Mouse (Mus musculus): ENCODE measurements at regions not wholly inside any gene's neighbourhood (a gene's known extent, or its start where the extent isn't known, plus 50 kb on each side); places are given as distances from the start of the nearest gene placed in this dataset.

GRCm38 (mm10) chr5:118815783-118816182 lies 255.3 kb downstream of the Med13l start:
- DNase-seq (ENCODE audit: low spot score in 2 of 2), result no peak

- no peak for DNase-seq (ENCODE audit: low spot score in 2 of 2)
These were observed 257.8 kb downstream of the Med13l start for GRCm38 (mm10) chr5:118818294-118818693.

- no peak for DNase-seq (ENCODE audit: low spot score in 2 of 2)
These were observed 264.3 kb downstream of the Med13l start for GRCm38 (mm10) chr5:118824791-118825190.

GRCm38 (mm10) chr5:118829031-118829698 lies 268.7 kb downstream of the Med13l start:
- DNase-seq (ENCODE audit: low spot score in 2 of 2), result no peak

- no peak for DNase-seq (ENCODE audit: low spot score in 2 of 2)
These were observed 272.2 kb downstream of the Med13l start for GRCm38 (mm10) chr5:118832701-118833100.

- DNase-seq (ENCODE audit: low spot score in 2 of 2), result no peak
These were observed 273.6 kb downstream of the Med13l start for GRCm38 (mm10) chr5:118834129-118834528.

- no peak for DNase-seq (ENCODE audit: low spot score in 2 of 2)
These were observed 276.5 kb downstream of the Med13l start for GRCm38 (mm10) chr5:118837001-118837400.

GRCm38 (mm10) chr5:118838421-118838820 lies 277.9 kb downstream of the Med13l start:
- no peak for DNase-seq (ENCODE audit: low spot score in 2 of 2)

GRCm38 (mm10) chr5:118839916-118840315 lies 279.4 kb downstream of the Med13l start:
- no peak for DNase-seq (ENCODE audit: low spot score in 2 of 2)

GRCm38 (mm10) chr5:118841210-118842016 lies 280.9 kb downstream of the Med13l start:
- no peak for DNase-seq (ENCODE audit: low spot score in 2 of 2)

- no peak for DNase-seq (ENCODE audit: low spot score in 2 of 2)
These were observed 281.5 kb downstream of the Med13l start for GRCm38 (mm10) chr5:118842017-118842396.

GRCm38 (mm10) chr5:118857001-118857400 lies 296.5 kb downstream of the Med13l start:
- no peak for DNase-seq (ENCODE audit: low spot score in 2 of 2)

- DNase-seq (ENCODE audit: low spot score in 2 of 2), result no peak
These were observed 300.8 kb downstream of the Med13l start for GRCm38 (mm10) chr5:118861143-118861847.

- no peak for DNase-seq (ENCODE audit: low spot score in 2 of 2)
These were observed 307.0 kb downstream of the Med13l start for GRCm38 (mm10) chr5:118867511-118867910.

- no peak for DNase-seq (ENCODE audit: low spot score in 2 of 2)
These were observed 308.9 kb downstream of the Med13l start for GRCm38 (mm10) chr5:118869330-118869729.

GRCm38 (mm10) chr5:118873871-118874270 lies 313.4 kb downstream of the Med13l start:
- no peak for DNase-seq (ENCODE audit: low spot score in 2 of 2)

GRCm38 (mm10) chr5:118875096-118875637 lies 314.7 kb downstream of the Med13l start:
- DNase-seq (ENCODE audit: low spot score in 2 of 2), result no peak

- no peak for DNase-seq (ENCODE audit: low spot score in 2 of 2)
These were observed 316.3 kb downstream of the Med13l start for GRCm38 (mm10) chr5:118876586-118877312.

- no peak for DNase-seq (ENCODE audit: low spot score in 2 of 2)
These were observed 316.8 kb downstream of the Med13l start for GRCm38 (mm10) chr5:118877313-118877669.

- DNase-seq (ENCODE audit: low spot score in 2 of 2), result no peak
These were observed 317.4 kb downstream of the Med13l start for GRCm38 (mm10) chr5:118877831-118878230.

- DNase-seq (ENCODE audit: low spot score in 2 of 2), result no peak
These were observed 318.2 kb downstream of the Med13l start for GRCm38 (mm10) chr5:118878722-118879121.
